Mouse (Mus musculus) liver, adult 2 months (tissue): ENCODE measurements around the gene Zfp326. TPM values are rescaled to one million over a fixed set of nuclear protein-coding genes. Genes with fewer than 3 reads are reported as not detected.

Source experiments
- DNase-seq: peaks from one replicate; pipeline ENCODE4 v3.0.0-alpha.2; 2011; ENCODE audit warnings: low read depth, low spot score; ENCODE audit errors: extremely low read depth
- H3K27ac ChIP-seq: fragments of 200-500 bp; replicated peaks from 2 replicates; pipeline ENCODE4 v1.5.1; 2012; ENCODE audit warnings: low read depth, mild to moderate bottlenecking, control low read depth, inconsistent platforms, low read length; ENCODE audit not compliant: insufficient read depth
- H3K27me3 ChIP-seq: fragments of 200-500 bp; 2 replicates; pipeline ENCODE4 v1.6.1; 2012; ENCODE audit warnings: mild to moderate bottlenecking, moderate library complexity, low read length, inconsistent platforms; ENCODE audit not compliant: control insufficient read depth, insufficient read depth
- H3K36me3 ChIP-seq: fragments of 200-500 bp; 2 replicates; pipeline ENCODE4 v1.6.1; 2012; ENCODE audit warnings: low read length, inconsistent platforms; ENCODE audit not compliant: control insufficient read depth, insufficient read depth
- H3K4me1 ChIP-seq: fragments of 200-500 bp; 2 replicates; pipeline ENCODE4 v1.6.1; 2011; ENCODE audit warnings: low read length; ENCODE audit not compliant: control insufficient read depth, insufficient read depth
- H3K4me3 ChIP-seq: fragments of 200-500 bp; 2 replicates; pipeline ENCODE4 v1.5.1; 2011; ENCODE audit warnings: low read depth, mild to moderate bottlenecking, control low read depth, low read length, moderate library complexity; ENCODE audit not compliant: insufficient read depth
- H3K79me2 ChIP-seq: fragments of 200-500 bp; 2 replicates; pipeline ENCODE4 v1.6.1; 2012; ENCODE audit warnings: inconsistent platforms, mild to moderate bottlenecking, low read length, moderate library complexity; ENCODE audit not compliant: control insufficient read depth, insufficient read depth
- H3K9ac ChIP-seq: fragments of 200-500 bp; 2 replicates; pipeline ENCODE4 v1.6.1; 2012; ENCODE audit warnings: low read depth, mild to moderate bottlenecking, control low read depth, inconsistent platforms, low read length
- CTCF ChIP-seq: fragments of 200-500 bp; IDR thresholded peaks from 2 replicates; pipeline ENCODE4 v1.5.1; 2011; ENCODE audit warnings: low read depth, low read length, control low read depth
- POLR2A ChIP-seq: fragments of 200-500 bp; IDR thresholded peaks from 2 replicates; pipeline ENCODE4 v1.6.1; 2011; ENCODE audit warnings: low read length, control low read depth; ENCODE audit not compliant: insufficient read depth; ENCODE audit errors: extremely low read depth
- WGBS: fragments of 180-500 bp; shearing (Covaris S2); methylation state at CpG from one replicate; pipeline ENCODE4 v1.1.7; 2018; 5-methylcytosine and 5-hydroxymethylcytosine counted together
- polyA plus RNA-seq: library from polyadenylated mRNA; depleted of rRNA; stranded (reverse); fragments of >200 nt; gene quantifications from 2 replicates; pipeline ENCODE4 v1.2.3, GENCODE M21; 2012
- total RNA-seq: library from RNA; depleted of rRNA; stranded (reverse); fragments of >200 nt; gene quantifications from 2 replicates; pipeline ENCODE4 v1.2.3, GENCODE M21; 2014

Zfp326 gene
- total and polyA plus RNA-seq, 2 experiments: 4.9 to 7.8 TPM

DNA sequence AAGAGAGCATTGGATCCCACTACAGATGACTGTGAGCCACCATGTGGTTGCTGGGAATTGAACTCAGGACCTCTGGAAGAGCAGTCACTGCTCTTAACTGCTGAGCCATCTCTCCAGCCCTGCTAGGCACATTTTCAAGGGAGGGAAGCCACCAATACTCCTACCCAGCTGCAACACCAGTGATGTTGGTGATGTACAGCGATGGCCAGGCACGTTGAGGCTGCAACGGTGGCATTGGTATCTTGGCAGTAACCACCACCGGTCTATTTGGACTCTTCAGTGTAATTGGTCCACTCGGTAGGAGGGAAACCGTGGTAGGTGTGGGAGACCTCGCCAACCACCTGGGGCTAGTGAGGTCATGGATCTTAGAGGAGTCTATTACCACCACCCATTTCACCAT is 6.6 kb upstream of the Zfp326 start:
- Histone ChIP-seq H3K27ac (no peak overlapping the region), H3K79me2 (no peaks in the 10 kb centered on the region), H3K4me1 (peaks cover 2% of the 10 kb centered on the region; the same call in 1 of the 2 replicates), H3K36me3 (no peaks in the 10 kb centered on the region), H3K27me3 (no peaks in the 10 kb centered on the region), H3K9ac (no peak overlapping the region), H3K4me3 (no peak overlapping the region)
- 86% methylated on average over 7 of the region's 7 CpGs for WGBS
- no peak for DNase-seq
- TF ChIP-seq POLR2A: no peak
- TF ChIP-seq CTCF: no peak

DNA sequence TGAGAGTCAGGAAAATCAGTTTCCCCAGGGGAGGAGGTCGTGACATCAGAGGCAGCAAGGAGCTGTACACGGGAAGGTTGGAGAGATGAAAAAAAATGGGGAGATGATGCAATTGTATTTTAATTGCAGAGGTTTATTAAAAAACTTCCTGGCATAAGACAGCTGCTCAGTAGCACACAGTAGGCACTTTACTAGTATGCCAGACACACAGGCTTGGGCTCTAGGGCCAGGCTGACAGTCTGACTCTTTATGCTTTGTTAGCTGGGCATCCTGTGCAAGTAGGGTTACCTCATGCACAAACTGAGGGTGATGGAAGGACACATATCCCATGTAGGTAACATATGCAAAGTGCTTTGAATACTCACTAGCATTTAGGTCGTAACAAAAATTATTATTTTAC is 5.2 kb upstream of the Zfp326 start:
- WGBS: 82% methylated on average over 3 of the region's 3 CpGs
- no peak for DNase-seq
- TF ChIP-seq CTCF: no peak
- TF ChIP-seq POLR2A: no peak
- Histone ChIP-seq H3K79me2 (no peaks in the 10 kb centered on the region), H3K9ac (no peak overlapping the region), H3K27me3 (no peaks in the 10 kb centered on the region), H3K4me3 (no peak overlapping the region), H3K36me3 (no peaks in the 10 kb centered on the region), H3K27ac (no peak overlapping the region), H3K4me1 (peaks cover 4% of the 10 kb centered on the region; the same call in 1 of the 2 replicates)

DNA sequence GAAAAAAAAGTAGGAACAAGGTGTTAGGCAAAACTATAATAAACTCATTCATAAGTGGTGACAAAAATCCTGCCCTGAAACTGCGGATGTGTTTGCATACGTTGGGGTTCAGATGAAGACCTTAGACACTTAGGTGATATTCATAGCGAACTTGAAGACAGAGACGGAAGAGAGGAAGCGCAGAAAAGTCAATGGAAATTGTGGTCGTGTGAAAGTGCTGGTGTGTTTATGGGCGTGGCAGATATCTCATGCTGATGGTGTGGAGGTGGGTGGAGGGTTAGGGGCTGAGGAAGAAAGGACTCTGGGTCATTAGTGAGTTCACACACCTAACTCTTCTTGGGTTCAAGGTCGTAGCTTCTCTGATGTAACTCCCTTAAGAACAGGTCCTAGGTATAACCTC is 4.2 kb upstream of the Zfp326 start:
- WGBS: 88% methylated on average over 8 of the region's 8 CpGs
- H3K79me2 ChIP-seq: no peaks in the 10 kb centered on the region; the same call in 1 of the 2 replicates

DNA sequence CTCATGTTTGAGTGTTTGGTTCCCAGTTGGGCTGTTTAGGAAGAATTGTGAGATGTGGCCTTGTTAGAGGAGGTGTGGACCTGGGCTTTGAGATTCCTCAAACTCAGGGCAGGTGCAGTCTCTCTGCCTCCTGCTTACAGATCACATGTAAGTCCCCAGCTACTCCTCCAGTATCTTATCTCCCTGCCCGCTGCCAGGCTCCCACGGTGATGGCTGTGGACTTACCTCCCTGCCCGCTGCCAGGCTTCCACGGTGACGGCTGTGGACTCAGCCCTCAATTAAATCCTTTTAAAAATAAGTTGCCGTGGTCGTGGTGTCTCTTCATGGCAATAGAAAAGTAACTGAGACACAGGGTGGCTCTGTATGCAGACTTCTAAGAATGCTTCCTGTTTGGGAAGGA is 3.4 kb upstream of the Zfp326 start:
- no peak overlapping the region for H3K9ac ChIP-seq
- no peaks in the 10 kb centered on the region for H3K27me3 ChIP-seq
- 70% methylated on average over 7 of the region's 7 CpGs for WGBS

More for the DNA sequence above, 4.2 kb upstream of the Zfp326 start:
- Histone ChIP-seq H3K9ac (no peak overlapping the region), H3K36me3 (no peaks in the 10 kb centered on the region), H3K27ac (no peak overlapping the region), H3K4me1 (peaks cover 4% of the 10 kb centered on the region; the same call in 1 of the 2 replicates), H3K27me3 (no peaks in the 10 kb centered on the region), H3K4me3 (no peak overlapping the region)
- TF ChIP-seq CTCF (no peak), POLR2A (no peak)
- no peak for DNase-seq

DNA sequence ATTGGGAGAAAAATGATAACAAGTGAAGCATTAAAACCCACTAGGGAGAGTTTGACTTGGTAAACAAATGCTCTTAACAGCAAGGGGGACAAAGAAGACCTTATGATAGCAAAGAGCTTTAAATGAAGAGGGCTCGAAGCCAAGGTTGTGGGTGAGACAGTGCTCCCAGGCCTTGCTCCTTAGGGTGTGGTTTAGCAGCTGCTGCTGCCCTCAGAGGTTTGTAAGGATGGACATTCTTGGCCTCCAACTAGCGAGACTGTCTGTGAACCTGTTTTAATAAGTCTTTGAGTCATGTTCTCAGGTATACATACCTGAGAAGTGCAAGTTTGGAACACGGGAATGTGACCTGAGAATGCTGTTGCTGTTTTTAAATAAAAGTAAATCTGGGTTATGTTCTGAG is 2.6 kb upstream of the Zfp326 start:
- Histone ChIP-seq H3K4me3 (no peak overlapping the region), H3K79me2 (peaks cover 4% of the 10 kb centered on the region; the same call in 1 of the 2 replicates), H3K27me3 (no peaks in the 10 kb centered on the region), H3K4me1 (peaks cover 8% of the 10 kb centered on the region; the same call in 1 of the 2 replicates), H3K9ac (no peak overlapping the region), H3K27ac (no peak overlapping the region), H3K36me3 (no peaks in the 10 kb centered on the region)
- DNase-seq: no peak
- WGBS: 84% methylated on average over 3 of the region's 3 CpGs
- TF ChIP-seq POLR2A (no peak), CTCF (no peak)

More for the DNA sequence above, 3.4 kb upstream of the Zfp326 start:
- no peak overlapping the region for H3K27ac ChIP-seq
- peaks cover 4% of the 10 kb centered on the region; the same call in 1 of the 2 replicates for H3K4me1 ChIP-seq
- peaks cover 3% of the 10 kb centered on the region; the same call in 1 of the 2 replicates for H3K79me2 ChIP-seq
- no peak overlapping the region for H3K4me3 ChIP-seq
- no peak for TF ChIP-seq CTCF
- no peak for TF ChIP-seq POLR2A
- no peaks in the 10 kb centered on the region for H3K36me3 ChIP-seq
- no peak for DNase-seq

DNA sequence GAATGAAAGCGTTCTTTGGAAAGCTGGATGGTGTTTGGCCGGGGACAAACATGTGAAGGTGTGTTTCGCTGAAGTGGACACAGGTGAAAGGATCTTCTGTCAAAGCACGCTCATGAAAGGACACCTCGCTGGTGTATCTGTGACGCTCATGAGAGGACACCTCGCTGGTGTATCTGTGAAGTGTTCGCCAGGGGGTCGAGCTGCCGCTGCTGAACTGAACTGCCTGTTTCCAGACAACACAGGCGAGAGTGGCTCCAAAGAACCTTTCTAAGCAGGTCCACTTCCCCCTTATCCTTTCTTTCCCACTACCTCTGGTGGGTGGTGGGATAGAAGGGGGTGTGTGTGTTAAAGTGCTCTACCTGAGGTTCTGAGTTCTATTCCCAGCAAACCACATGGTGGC is 1.9 kb upstream of the Zfp326 start:
- 98% methylated on average over 11 of the region's 11 CpGs for WGBS
- H3K36me3 ChIP-seq: no peaks in the 10 kb centered on the region
- TF ChIP-seq CTCF (no peak), POLR2A (no peak)
- no peak overlapping the region for H3K27ac ChIP-seq
- DNase-seq: no peak
- H3K9ac ChIP-seq: no peak overlapping the region
- H3K79me2 ChIP-seq: peaks cover 5% of the 10 kb centered on the region; the same call in 1 of the 2 replicates
- peaks cover 11% of the 10 kb centered on the region; the same call in 1 of the 2 replicates for H3K4me1 ChIP-seq
- H3K4me3 ChIP-seq: no peak overlapping the region
- no peaks in the 10 kb centered on the region for H3K27me3 ChIP-seq
